Mouse (Mus musculus) stomach, embryonic 15.5 days (tissue): ENCODE data around the gene Pole. TPM values are rescaled to one million over a fixed set of nuclear protein-coding genes. Genes with fewer than 3 reads are reported as not detected.

Source experiments
- ATAC-seq: fragments of 200-750 bp; cut with Nextera tagmentation; 2 replicates; pipeline ENCODE4 v1.8.0; 2017; ENCODE audit warnings: low read depth, moderate number of reproducible peaks, moderate TSS enrichment; ENCODE audit not compliant: insufficient read depth, low FRiP score
- H3K27ac ChIP-seq: fragments of 300-500 bp; sonication (generic); 2 replicates; pipeline ENCODE4 v1.5.1; 2015; ENCODE audit warnings: mild to moderate bottlenecking, inconsistent platforms
- H3K27me3 ChIP-seq: fragments of 300-500 bp; sonication (generic); replicated peaks from 2 replicates; pipeline ENCODE4 v1.6.1; 2015; ENCODE audit warnings: inconsistent platforms
- H3K36me3 ChIP-seq: fragments of 300-500 bp; sonication (generic); 2 replicates; pipeline ENCODE4 v1.6.1; 2015; ENCODE audit warnings: inconsistent platforms
- H3K4me1 ChIP-seq: fragments of 300-500 bp; sonication (generic); 2 replicates; pipeline ENCODE4 v1.6.1; 2015; ENCODE audit warnings: inconsistent platforms
- H3K4me2 ChIP-seq: fragments of 300-500 bp; sonication (generic); 2 replicates; pipeline ENCODE4 v1.6.1; 2015; ENCODE audit warnings: mild to moderate bottlenecking, inconsistent platforms
- H3K4me3 ChIP-seq: fragments of 300-500 bp; sonication (generic); replicated peaks from 2 replicates; pipeline ENCODE4 v1.5.1; 2015; ENCODE audit warnings: inconsistent platforms
- H3K9ac ChIP-seq: fragments of 300-500 bp; sonication (generic); 2 replicates; pipeline ENCODE4 v1.6.1; 2015; ENCODE audit warnings: inconsistent platforms
- H3K9me3 ChIP-seq: fragments of 300-500 bp; sonication (generic); 2 replicates; pipeline ENCODE4 v1.6.1; 2016; ENCODE audit warnings: inconsistent platforms
- WGBS: fragments of 180-500 bp; shearing (Covaris S2); methylation state at CpG from one replicate; pipeline ENCODE4 v1.1.7; 2015; 5-methylcytosine and 5-hydroxymethylcytosine counted together
- polyA plus RNA-seq: library from polyadenylated mRNA; unstranded; fragments of >200 nt; fragmentation: Nextera tagmentation; extraction: Ambion mirVana; gene quantifications from 2 replicates; pipeline ENCODE4 v1.2.1, GENCODE M21; 2015

Pole gene
- polyA plus RNA-seq, 1 experiment from 2014 or later: 24.0 TPM

DNA sequence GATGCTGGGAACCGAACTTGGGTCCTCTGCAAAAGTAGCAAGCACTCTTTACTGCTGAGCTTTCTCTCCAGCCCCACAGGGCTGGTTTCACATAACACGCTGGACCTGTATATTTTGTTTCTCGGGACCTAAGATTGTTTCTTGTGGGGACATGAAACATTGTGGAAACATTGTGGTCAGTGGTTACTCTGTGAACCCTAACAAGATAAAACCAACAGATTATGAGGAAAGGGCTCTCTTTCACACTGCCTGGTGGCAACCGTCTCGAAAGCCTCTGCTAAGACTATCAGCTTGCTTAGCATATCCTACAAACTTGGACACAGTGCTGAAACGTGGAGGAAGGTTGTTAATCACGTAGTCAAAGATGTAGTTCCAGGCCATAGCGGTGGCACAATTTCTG lies 60.9 kb downstream of the Pole start:
- H3K9ac ChIP-seq: no peak overlapping the region
- no peaks in the 10 kb centered on the region for H3K36me3 ChIP-seq
- no peak for ATAC-seq
- H3K4me3 ChIP-seq: no peak overlapping the region
- peaks cover 15% of the 10 kb centered on the region for H3K27me3 ChIP-seq
- H3K4me2 ChIP-seq: no peak overlapping the region
- peaks cover 11% of the 10 kb centered on the region for H3K4me1 ChIP-seq
- H3K27ac ChIP-seq: no peak overlapping the region
- 82% methylated on average over 8 of the region's 8 CpGs for WGBS
- no peaks in the 10 kb centered on the region for H3K9me3 ChIP-seq

DNA sequence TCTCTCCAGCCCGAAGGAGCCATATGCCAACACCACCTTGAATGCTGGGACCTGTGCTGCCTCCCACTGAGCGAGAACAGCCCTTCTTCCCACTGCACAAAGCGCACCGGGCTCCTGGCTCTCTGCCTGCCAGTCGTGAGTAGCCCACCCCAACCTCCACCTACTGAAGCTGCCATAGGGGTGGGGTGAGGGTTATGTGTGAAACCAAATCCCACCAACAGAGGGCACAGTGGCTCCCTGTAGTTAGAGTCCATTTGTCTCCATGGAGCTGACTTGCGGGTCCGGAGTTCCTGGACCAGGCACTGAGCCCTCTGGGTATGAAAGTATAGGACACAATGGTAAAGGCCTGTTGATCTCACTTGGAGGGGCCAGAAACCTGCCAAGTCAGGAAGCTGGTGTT lies 68.6 kb downstream of the Pole start:
- no peak overlapping the region for H3K9ac ChIP-seq
- no peaks in the 10 kb centered on the region for H3K9me3 ChIP-seq
- H3K4me1 ChIP-seq: no peaks in the 10 kb centered on the region
- H3K36me3 ChIP-seq: no peaks in the 10 kb centered on the region
- no peak for ATAC-seq
- H3K4me2 ChIP-seq: no peak overlapping the region
- H3K4me3 ChIP-seq: no peak overlapping the region
- H3K27me3 ChIP-seq: no peaks in the 10 kb centered on the region; the same call in 1 of the 2 replicates
- 15% methylated on average over 7 of the region's 7 CpGs for WGBS
- no peak overlapping the region for H3K27ac ChIP-seq

DNA sequence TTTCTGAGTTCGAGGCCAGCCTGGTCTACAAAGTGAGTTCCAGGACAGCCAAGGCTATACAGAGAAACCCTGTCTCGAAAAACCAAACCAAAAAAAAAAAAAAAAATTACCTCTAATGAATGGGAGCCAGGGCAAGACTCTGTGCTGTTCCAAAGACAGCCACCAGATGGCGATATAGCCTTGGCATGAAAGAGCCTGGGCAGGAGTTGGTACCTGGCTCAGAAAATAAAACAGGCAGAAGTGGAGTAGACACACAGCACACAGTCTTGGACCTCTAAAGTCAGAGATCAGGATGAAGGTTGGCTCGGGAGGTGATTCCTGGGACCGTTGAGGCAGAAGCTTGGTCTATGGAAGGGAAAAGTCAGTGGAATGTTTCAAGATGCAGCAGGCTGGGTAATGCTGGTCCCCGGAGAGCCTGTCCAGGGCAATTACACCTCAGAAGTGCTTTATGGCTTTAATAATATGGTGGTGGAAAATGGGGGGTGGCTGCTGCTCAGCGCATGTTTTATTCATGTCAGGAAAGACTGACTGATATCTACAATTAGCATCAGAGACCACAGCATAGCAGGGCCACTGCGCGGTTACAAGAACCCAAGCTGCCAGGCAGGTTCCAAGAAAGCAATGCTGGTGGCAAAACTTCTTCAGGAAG lies 71.5 kb downstream of the Pole start:
- WGBS: 40% methylated on average over 9 of the region's 9 CpGs
- Histone ChIP-seq H3K27ac (no peak overlapping the region), H3K4me3 (no peak overlapping the region), H3K9ac (no peak overlapping the region), H3K27me3 (no peaks in the 10 kb centered on the region; the same call in 1 of the 2 replicates), H3K4me2 (no peak overlapping the region), H3K9me3 (no peaks in the 10 kb centered on the region), H3K36me3 (no peaks in the 10 kb centered on the region), H3K4me1 (no peaks in the 10 kb centered on the region)
- ATAC-seq: no peak

GRCm38 (mm10) chr5:110361465-110361864 lies 75.4 kb downstream of the Pole start:
- H3K4me3 ChIP-seq: no peak overlapping the region
- no peak overlapping the region for H3K9ac ChIP-seq
- H3K27me3 ChIP-seq: no peaks in the 10 kb centered on the region
- H3K9me3 ChIP-seq: no peaks in the 10 kb centered on the region
- 87% methylated on average over 6 of the region's 6 CpGs for WGBS
- no peak overlapping the region for H3K4me2 ChIP-seq
- H3K27ac ChIP-seq: no peak overlapping the region
- H3K36me3 ChIP-seq: no peaks in the 10 kb centered on the region
- H3K4me1 ChIP-seq: peaks cover 10% of the 10 kb centered on the region
- no peak for ATAC-seq

GRCm38 (mm10) chr5:110362813-110363178 lies 76.7 kb downstream of the Pole start:
- peak; percentile 36; the same call in 1 of the 2 replicates for ATAC-seq

DNA sequence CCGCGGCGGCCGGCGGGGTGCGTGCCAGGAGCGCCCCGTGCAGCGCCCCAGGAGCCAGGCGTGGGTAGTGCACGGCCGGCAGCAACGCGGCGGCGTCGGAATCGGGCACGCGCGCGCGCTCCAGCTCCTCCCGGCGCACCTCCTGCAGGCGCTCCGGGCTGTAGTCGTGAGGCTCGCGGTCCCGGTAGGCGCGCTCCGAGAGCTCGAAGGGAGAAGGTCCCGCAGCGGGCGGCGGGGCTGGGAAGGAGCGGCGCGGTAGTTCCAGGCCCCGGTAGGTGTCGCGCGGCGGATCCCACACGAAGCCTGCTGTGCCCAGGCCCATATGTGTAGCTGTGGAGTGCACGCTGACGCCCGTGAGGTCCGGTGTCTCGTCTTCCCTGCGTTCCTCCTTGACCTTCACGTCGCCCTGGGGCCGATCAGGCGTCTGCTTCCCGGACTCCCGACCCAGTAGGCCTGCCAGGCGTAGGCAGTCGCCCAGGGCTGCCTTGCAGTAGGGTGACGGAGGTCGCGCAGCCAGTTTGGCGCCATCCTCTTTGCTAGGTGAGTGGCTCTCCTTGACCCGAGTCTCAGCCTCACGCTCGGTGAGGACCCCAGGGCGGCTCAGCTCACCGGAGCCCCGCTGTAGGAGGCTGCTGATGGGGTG lies 77.2 kb downstream of the Pole start:
- peak overlapping the region; percentile 57; the same call in 1 of the 2 replicates for H3K27ac ChIP-seq
- peak; percentile 87 for ATAC-seq
- H3K4me2 ChIP-seq: peak overlapping the region; percentile 94
- 5% methylated on average over 53 of the region's 72 CpGs for WGBS
- H3K36me3 ChIP-seq: peaks cover 5% of the 10 kb centered on the region; the same call in 1 of the 2 replicates
- H3K9ac ChIP-seq: peak overlapping the region; percentile 44
- H3K4me1 ChIP-seq: peaks cover 10% of the 10 kb centered on the region
- peak overlapping the region; percentile 52 for H3K4me3 ChIP-seq
- H3K9me3 ChIP-seq: no peaks in the 10 kb centered on the region
- H3K27me3 ChIP-seq: no peaks in the 10 kb centered on the region

More at GRCm38 (mm10) chr5:110362813-110363178, 76.7 kb downstream of the Pole start:
- peaks cover 5% of the 10 kb centered on the region; the same call in 1 of the 2 replicates for H3K36me3 ChIP-seq
- WGBS: 2% methylated on average over 28 of the region's 28 CpGs
- H3K4me1 ChIP-seq: peaks cover 10% of the 10 kb centered on the region
- no peaks in the 10 kb centered on the region for H3K9me3 ChIP-seq
- H3K27me3 ChIP-seq: no peaks in the 10 kb centered on the region
- peak overlapping the region; percentile 94 for H3K4me2 ChIP-seq
- peak overlapping the region; percentile 52 for H3K4me3 ChIP-seq
- H3K27ac ChIP-seq: no peak overlapping the region
- H3K9ac ChIP-seq: peak overlapping the region; percentile 44; the same call in 1 of the 2 replicates

DNA sequence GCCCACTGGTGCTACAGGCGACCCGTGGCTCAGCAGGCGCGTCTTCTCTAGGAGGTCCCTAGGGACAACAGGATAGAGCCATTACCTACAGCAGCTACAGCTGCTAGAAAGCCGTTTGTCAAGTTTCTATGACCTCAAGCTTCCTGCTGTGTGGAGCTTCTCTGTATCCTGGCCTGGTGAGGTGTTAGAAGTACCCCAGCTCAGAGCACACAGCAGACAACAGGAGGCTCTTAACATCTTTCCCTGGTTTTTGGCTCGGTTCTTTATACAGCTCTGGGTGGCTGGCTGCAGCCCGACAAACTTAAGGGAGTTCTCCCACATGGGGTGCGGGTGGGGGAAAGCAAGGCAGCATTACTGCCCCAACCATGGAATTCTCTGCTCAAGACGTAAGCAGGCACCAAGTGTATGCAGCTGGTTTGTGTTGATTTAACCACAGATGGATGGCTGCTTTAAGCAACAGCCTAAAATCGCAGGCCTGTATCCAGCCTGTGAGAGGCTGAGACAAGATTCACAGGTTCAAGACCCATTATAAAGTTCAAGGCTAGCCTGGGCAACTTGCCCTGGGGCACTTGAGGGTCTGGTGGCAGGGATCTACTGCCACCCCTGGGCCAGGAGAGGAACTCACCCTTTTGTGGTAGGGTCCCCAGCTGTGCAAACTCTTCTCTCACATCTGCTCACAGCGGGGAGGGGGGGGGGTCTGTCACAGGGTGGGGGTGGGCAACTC lies 77.9 kb downstream of the Pole start:
- H3K27me3 ChIP-seq: no peaks in the 10 kb centered on the region
- H3K9ac ChIP-seq: no peak overlapping the region

GRCm38 (mm10) chr5:110376802-110377433 lies 90.8 kb downstream of the Pole start:
- Histone ChIP-seq H3K4me3 (no peak overlapping the region), H3K4me1 (no peaks in the 10 kb centered on the region), H3K27ac (no peak overlapping the region), H3K4me2 (no peak overlapping the region), H3K27me3 (no peaks in the 10 kb centered on the region), H3K36me3 (peaks cover 28% of the 10 kb centered on the region; the same call in 1 of the 2 replicates), H3K9ac (no peak overlapping the region), H3K9me3 (no peaks in the 10 kb centered on the region)
- no peak for ATAC-seq
- 54% methylated on average over 8 of the region's 8 CpGs for WGBS

More for the DNA sequence above, 77.9 kb downstream of the Pole start:
- H3K4me3 ChIP-seq: peak overlapping the region; percentile 52
- no peaks in the 10 kb centered on the region for H3K9me3 ChIP-seq
- peak overlapping the region; percentile 57; the same call in 1 of the 2 replicates for H3K27ac ChIP-seq
- H3K4me2 ChIP-seq: peak overlapping the region; percentile 94
- H3K4me1 ChIP-seq: peaks cover 10% of the 10 kb centered on the region
- peak; percentile 14; the same call in 1 of the 2 replicates for ATAC-seq
- 50% methylated on average over 11 of the region's 11 CpGs for WGBS
- peaks cover 10% of the 10 kb centered on the region; the same call in 1 of the 2 replicates for H3K36me3 ChIP-seq

DNA sequence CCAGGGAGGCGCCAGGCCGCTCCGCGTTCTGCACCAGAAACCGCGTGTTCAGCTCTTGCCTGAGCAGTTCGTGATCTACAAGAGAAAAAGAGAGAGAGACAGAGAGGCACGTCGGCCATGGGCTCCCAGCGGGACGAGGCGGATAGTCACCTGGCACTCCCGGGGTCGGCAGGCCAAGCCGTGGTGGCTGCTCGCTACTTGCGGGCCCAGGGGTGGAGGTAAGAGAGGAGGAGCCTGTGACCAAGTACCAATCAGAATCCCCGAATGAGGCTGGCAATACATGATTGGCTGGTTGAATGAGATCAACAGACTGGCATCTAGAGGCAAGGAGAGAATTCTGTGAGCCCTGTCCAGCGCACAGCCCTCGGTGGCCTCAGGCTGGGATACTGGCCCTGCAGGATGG lies 92.1 kb downstream of the Pole start:
- Histone ChIP-seq H3K4me1 (no peaks in the 10 kb centered on the region), H3K4me2 (no peak overlapping the region), H3K9ac (no peak overlapping the region), H3K27me3 (no peaks in the 10 kb centered on the region), H3K4me3 (no peak overlapping the region), H3K27ac (no peak overlapping the region), H3K9me3 (no peaks in the 10 kb centered on the region), H3K36me3 (peaks cover 28% of the 10 kb centered on the region; the same call in 1 of the 2 replicates)
- WGBS: 49% methylated on average over 20 of the region's 20 CpGs
- no peak for ATAC-seq

GRCm38 (mm10) chr5:110379086-110379485 lies 93.0 kb downstream of the Pole start:
- H3K36me3 ChIP-seq: peaks cover 28% of the 10 kb centered on the region; the same call in 1 of the 2 replicates
- H3K9ac ChIP-seq: no peak overlapping the region
- ATAC-seq: no peak; the same call in 1 of the 2 replicates
- no peak overlapping the region for H3K4me3 ChIP-seq
- H3K4me1 ChIP-seq: no peaks in the 10 kb centered on the region
- H3K4me2 ChIP-seq: no peak overlapping the region
- WGBS: 84% methylated on average over 15 of the region's 15 CpGs
- H3K27me3 ChIP-seq: no peaks in the 10 kb centered on the region
- H3K27ac ChIP-seq: no peak overlapping the region
- H3K9me3 ChIP-seq: no peaks in the 10 kb centered on the region

DNA sequence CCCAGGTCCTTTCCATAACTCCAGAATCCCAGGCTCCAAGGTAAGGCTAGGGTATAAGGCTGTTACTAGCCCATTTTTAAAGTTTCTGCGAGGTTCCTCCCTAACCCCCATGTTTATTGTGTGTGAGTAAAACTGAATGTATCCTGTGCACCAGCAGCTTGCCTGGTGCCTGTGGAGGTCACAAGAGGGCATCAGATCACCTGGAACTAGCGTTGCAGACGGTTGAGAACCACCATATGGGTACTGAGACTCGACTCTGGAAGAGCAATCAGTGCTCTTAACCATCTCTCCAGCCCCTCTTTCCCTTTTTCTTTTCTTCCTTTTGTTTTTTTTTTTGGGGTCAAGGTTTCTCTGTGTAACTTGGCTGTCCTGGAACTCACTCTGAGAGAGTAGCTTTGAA lies 93.7 kb downstream of the Pole start:
- 80% methylated on average over 4 of the region's 4 CpGs for WGBS
- H3K27me3 ChIP-seq: no peaks in the 10 kb centered on the region
- ATAC-seq: no peak
- no peaks in the 10 kb centered on the region for H3K9me3 ChIP-seq
- H3K4me2 ChIP-seq: no peak overlapping the region
- peaks cover 28% of the 10 kb centered on the region; the same call in 1 of the 2 replicates for H3K36me3 ChIP-seq
- no peak overlapping the region for H3K4me3 ChIP-seq
- no peaks in the 10 kb centered on the region for H3K4me1 ChIP-seq
- no peak overlapping the region for H3K9ac ChIP-seq
- no peak overlapping the region for H3K27ac ChIP-seq
